Mouse (Mus musculus) brain, embryonic 18.5 days (tissue): ENCODE data around the gene Pik3ap1.
"Not testable (repeated sequence)": the region's sequence is repeated elsewhere in the genome, so short reads cannot be mapped to it uniquely, and the experiment has no call there.

Experiments used
- DNase-seq: peaks from one replicate; pipeline ENCODE4 v3.0.0-alpha.2; 2012; ENCODE audit warnings: low read depth, low spot score

Gene Pik3ap1

GRCm38 (mm10) chr19:41384922-41385508, at the start of gene Pik3ap1:
Gene Pik3ap1, minus strand, starts transcription at chr19:41385102.
- no peak for DNase-seq

DNA sequence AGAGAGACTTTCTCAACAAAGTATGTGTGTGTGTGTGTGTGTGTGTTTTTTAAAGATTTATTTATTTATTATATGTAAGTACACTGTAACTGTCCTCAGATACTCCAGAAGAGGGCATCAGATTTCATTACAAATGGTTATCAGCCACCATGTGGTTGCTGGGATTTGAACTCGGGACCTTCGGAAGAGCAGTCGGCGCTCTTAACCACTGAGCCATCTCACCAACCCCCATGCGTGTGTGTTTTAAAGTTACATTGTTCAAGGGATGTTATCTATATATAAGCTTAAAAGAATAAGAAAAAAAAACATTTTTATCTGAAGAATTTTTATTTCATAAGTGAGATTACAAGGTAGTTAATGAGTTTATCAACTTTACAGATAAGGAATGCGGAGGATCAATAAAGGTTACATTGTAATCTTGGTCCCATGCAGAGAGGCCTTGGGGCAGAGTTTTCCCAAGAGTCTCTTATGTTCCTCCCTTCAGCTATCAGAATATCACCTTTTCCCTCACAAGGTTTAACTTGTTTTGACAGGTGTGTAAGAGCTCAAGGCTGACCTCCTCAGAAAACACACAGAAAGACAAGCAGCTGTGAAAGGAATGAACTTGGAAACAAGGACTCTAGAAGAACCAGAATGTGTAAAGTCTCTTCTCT, 46.7 kb upstream of the Pik3ap1 start:
- not testable (repeated sequence) for DNase-seq

DNA sequence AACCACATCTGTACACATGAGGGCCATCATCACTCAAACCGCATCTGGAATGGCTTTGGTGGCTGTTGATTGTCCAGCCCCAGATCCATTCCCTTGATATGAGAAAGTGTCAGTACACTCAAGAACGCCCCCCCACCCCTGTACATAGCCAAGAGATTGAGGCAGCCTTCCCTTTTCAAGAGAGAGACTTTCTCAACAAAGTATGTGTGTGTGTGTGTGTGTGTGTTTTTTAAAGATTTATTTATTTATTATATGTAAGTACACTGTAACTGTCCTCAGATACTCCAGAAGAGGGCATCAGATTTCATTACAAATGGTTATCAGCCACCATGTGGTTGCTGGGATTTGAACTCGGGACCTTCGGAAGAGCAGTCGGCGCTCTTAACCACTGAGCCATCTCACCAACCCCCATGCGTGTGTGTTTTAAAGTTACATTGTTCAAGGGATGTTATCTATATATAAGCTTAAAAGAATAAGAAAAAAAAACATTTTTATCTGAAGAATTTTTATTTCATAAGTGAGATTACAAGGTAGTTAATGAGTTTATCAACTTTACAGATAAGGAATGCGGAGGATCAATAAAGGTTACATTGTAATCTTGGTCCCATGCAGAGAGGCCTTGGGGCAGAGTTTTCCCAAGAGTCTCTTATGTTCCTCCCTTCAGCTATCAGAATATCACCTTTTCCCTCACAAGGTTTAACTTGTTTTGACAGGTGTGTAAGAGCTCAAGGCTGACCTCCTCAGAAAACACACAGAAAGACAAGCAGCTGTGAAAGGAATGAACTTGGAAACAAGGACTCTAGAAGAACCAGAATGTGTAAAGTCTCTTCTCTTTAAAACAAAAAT, 41.2 kb upstream of the Pik3ap1 start:
- DNase-seq = not testable (repeated sequence)

GRCm38 (mm10) chr19:41421264-41421663, 36.4 kb upstream of the Pik3ap1 start:
- no peak for DNase-seq

DNA sequence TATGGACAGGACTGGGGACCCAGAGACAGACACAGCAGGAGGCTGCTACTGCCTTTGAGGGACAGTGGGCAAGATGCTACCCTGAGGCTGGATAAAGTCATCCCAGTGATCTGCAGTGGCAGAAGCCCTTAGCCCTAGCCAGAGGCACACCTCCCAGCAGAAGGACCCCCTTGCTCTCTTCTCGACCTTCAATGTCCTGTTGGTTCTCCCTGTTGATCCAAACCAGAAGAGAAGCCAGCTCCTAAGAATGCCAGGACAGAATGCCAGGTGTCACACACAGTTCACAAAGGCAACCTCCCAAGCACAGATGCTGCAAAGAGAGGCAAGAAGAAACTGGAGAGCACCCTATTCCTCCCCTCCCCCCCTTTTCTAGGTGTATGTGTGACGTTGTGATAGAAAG, 33.9 kb upstream of the Pik3ap1 start:
- DNase-seq = no peak

DNA sequence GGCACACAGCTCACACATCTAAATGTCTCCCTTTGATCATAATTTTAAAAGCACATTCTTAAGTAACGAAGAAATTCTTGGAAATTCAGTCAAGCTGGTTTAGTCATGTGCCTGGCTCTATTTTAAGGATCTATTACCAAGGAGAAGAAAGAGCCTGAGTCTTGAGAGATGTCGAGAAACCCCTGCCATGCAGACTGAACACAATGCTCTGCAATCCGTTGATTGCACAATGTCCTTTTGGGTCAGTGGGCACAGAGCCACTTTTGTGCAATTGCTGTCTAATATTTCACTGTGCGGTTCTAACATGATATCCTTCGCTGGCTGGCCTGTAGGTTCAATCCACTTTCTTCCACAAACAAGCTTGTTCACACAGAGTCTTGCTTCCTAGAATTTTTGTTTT, 33.1 kb upstream of the Pik3ap1 start:
- DNase-seq = no peak

GRCm38 (mm10) chr19:41416201-41416600, 31.3 kb upstream of the Pik3ap1 start:
- DNase-seq = no peak

DNA sequence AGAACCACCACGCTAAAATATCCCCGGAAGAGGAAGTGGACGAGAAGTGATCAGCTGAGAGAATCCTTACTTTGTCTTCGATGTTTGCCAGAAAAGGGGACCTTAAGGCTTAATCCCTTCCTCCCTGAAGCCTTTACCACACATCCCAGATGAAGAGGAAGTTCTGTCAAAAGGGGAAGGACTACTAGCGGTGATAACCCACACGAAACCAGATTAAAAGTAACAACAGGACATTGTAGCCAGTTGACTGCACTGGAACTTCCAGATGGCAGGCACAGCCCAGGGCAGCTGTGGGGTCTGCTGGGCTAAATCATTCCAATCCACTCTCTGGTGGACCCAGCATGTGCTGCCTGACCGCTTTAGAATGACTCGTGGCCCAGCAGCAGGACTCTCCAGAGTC, 17.7 kb upstream of the Pik3ap1 start:
- no peak for DNase-seq

DNA sequence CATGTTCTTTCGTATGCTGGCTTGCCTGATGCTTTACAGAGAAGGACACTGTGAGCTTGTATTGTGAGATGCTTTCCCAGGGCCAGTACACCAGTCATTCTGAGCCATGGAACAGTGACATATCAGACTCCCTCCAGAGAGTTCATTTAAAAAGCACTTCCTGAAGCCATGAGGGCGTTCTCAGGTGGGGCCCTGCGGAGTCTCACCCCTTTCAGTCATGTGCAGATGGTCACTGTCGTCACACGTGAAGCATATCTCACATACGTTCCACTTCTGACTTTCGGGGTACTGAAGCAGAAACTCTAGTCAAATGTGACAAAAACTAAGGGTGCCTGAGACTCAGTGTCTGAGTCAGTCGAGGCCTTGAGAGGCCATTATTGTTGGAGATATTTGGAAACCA, 6.0 kb upstream of the Pik3ap1 start:
- no peak for DNase-seq

DNA sequence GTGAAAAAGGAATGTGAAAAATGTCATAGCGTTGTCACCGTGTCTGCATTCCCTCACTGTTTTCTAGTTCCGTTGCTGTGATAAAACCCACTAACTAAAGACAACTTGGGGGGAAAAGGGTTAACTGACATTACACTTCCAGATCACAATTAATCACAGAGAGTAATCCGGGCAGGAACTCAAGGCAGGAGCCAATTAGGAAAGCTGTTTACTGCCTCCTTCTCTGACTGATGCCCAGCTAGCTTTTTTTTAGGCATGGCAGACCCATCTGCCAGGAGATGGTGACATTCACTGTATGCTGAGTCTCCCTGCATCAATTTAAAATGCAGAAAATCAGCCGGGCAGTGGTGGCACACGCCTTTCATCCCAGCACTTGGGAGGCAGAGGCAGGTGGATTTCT, 4.4 kb upstream of the Pik3ap1 start:
- DNase-seq = no peak

DNA sequence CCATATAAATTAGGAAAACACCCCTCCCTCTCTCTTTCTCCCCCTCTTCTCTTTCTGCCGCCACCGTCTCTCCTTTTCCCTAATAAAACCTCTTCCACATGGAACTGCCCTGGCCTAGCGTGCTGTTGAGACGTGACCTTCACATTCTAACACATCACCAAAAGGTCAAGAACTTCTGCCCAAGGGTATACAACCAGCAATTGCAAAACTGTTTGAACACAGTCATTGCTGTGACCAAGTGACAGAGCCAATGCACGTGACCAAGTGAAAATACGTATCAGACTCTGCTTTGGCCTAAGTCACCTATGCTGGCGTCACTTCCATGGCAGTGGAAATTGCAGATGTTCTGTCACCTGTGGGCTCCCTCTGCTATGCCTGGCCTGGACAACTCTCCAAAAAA, 3.3 kb upstream of the Pik3ap1 start:
- no peak for DNase-seq

DNA sequence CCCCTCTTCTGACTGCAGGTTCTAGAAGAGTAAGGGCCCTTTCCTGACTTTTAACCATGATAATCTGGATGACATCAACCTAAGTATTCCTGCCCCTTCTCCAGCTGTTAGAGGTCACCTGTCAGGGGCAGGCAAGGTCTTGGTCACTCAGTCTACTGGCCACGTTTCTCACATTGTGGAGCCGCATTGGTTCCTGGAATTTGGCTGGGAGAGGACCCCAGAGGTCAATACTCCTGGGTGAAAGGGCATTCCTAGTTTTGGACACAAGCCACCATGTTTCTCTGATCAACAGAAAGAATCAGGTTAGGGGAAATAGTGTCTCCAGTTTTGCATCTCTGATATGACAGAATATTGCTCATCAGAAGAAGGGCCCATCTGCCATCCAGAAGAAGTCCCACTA, 2.4 kb upstream of the Pik3ap1 start:
- DNase-seq = no peak

DNA sequence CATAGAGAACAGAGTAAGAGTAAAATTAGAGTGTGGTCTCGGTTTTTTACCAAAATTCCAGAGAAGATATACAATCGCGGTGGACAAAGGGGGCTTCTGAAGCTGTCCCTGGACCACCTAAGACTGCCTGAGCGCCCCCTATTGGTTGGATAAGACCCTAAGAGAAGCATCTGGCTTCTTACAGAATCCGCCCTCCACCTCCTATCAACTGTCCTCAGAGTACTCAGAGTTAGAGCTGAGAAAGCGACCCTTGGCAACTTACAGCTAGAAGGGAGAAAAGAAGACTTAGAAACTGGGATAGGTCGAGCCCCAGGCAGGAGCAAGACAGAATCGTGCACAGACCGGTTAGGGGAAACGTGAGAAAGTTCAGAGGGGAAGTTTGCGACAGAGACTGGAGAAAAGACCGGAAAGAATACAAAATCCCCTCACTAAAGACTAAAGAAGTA, 473 bp downstream of the Pik3ap1 start:
- DNase-seq = no peak

DNA sequence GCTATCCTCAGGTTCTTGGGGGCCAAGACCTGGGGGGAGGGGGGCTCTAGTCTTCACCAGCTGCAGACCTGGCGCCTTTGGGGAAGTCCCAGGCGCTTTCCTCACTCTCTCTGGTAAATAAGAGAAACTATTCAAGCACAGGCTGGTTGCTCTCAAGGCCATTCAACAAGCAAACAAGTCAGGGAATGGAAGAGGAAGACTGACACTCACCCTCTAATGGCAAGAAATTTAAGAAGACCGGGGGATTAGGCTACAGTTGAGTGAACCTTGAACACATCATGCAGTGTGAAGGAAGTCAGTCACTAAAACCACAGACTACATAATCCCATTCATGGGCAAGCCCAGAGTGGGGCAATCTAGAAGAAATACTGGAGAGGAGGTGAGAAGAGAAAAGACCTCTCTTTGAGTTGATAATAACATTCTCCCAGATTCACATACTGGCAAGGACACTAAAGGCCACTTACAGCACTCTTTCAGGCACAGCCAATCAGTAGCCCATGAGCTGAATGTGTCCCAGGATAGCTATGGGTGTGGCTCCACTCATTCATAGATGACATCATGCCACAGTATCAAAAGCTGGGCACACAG, 2.4 kb downstream of the Pik3ap1 start:
- no peak for DNase-seq

- no peak for DNase-seq
Measured at GRCm38 (mm10) chr19:41381581-41382239, 3.2 kb downstream of the Pik3ap1 start.

DNA sequence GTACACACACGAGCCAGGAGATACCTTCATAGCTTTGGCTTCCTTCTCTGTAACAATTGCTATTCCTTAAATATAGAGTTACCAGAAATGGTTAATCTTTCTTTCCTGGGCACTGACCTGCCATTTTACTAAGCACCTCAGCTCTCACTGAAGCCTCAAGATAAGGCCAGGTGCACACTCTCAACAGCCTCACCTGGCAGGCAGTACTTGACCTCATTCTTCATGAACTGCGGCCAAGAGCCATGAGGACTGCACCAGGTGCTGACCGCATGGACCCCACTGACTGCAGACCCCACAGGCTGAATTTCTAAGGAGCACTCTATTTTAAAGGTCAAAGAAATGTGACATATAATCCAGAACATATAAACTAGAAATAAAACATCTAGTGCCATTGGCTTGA, 5.7 kb downstream of the Pik3ap1 start:
- DNase-seq = no peak

- no peak for DNase-seq
Measured at GRCm38 (mm10) chr19:41375791-41376190, 9.1 kb downstream of the Pik3ap1 start.

DNA sequence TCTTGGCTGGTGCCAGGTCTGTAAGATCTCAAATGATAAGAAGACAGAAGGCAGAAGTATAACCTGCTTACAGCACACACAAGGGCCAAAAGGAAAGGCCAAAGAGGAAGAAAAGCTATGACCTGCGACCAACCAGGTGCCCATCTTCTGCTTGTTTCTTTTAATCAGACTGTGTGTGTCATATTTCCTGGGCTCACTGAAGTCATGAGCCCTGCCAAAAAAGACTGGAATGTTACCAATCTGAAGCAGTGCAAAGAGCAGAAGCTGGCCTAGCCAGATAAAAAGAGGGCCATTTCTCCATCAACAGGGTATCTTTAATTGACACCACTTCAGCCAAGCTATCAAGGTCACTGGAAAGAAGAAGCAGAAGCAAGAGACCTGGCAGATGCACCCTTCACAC, 9.8 kb downstream of the Pik3ap1 start:
- DNase-seq = no peak

DNA sequence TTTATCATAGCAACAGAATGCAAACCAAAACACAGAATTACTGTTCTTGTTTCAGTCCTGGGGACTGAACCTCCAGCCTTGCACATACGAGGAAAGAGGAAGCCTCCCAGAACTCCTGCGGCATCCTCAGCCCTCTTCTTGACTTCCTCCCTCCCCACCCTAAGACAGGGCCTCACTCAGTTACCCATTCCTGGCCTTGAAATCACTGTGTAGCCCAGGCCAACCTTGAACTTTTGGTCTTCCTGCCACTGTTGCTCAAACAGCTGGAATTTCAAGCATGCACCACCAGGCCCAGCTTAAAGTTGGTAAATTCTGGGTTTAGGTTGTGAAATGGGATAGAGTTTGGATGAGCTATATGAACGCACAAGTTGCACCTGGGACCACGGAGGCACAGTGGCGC, 10.2 kb downstream of the Pik3ap1 start:
- DNase-seq = no peak

- DNase-seq = no peak
Measured at GRCm38 (mm10) chr19:41372322-41372721, 12.6 kb downstream of the Pik3ap1 start.

GRCm38 (mm10) chr19:41371373-41371772, 13.5 kb downstream of the Pik3ap1 start:
- no peak for DNase-seq
